Mouse (Mus musculus): ENCODE data around the gene Pcx.

Pcx gene

GRCm38 (mm10) chr19:4589081-4589480 lies 78.8 kb downstream of the Pcx start:
- no peak for DNase-seq

DNA sequence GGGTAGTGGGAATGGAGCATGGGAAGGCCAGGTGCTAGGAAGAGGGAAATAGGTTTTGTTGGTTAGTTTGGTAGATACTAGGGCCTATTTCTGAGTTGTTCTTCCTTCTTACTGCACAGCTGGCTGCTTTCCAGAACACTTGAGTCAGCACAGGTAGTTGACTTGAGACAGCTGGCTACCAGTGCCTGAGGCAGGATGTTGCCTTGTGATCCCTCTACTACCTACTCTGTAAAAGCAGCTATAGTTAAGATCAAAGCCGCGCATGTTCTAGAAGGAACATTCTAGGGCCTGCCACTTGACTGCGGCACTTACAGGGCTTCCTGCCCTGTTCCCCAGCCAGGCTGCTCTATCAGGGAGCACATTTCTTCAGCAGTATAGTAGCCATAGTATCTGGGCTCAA lies 79.8 kb downstream of the Pcx start:
- DNase-seq, result peak; percentile 14 to 30

DNA sequence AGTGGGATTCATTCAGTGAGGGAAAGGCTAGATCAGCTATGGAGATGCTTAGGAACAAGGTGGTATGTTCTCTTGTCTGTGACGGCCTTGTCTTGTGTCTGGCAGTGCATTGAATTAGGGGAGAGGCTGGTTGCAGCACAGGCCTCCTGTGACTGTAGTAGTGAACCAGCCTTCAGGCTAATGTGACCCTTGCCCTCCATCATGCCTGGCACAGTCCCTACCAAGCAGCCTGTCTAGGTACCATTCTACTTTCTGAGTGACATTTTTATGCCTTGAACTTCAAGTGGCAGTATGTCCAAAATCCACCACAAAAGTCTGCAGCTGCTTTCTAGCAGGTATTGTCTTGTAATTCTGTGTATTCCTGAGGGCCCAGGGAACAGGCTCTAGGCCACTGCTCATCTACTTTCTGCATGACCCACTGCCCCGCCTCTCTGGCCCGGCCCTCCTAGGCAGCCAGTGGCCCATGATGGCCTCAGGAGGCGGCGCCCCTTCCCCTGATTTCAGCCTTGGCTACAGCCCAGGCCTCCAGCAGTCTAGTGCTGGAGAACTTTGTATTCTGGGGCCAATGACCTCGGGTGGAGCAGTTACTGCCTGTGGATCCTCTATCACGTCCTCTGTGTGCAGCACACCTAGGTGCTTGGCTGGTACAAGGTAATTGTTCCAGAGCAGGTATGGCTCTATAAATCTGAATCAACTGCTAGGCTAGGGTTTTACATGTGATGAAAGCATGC lies 83.7 kb downstream of the Pcx start:
- no peak for DNase-seq

DNA sequence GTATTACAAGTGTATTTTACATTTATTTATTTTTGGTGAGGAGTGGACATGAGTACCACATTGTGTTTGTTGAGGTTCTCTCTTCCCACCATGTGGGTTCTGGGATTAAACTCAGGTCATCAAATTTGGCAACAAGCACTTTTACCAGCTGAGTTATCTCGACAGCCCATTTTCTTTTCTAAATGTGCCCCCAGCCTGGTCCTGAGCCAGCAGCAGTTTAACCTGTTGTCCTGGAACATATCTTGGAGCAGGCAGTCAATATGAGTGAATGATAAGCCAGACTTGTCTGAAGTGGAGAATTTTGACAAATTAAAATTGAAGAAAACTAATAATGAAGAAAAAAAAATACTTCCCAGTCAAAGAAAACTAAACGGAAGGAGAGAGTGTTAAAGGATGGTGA lies 85.8 kb downstream of the Pcx start:
- no peak for DNase-seq

DNA sequence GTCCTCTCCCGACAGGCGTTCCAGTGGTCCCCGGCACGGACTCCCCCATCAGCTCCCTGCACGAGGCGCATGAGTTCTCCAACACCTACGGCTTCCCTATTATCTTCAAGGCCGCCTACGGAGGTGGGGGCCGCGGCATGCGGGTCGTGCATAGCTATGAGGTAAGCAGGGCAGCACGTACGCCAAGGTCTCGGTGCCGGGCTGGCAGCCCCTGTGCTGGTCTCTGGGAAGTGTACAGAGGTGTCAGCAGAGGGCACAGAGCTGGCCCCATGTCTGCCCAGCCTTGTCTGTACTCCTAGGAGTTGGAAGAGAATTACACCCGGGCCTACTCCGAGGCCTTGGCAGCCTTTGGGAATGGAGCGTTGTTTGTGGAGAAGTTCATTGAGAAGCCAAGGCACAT lies 92.2 kb downstream of the Pcx start:
- no peak for DNase-seq

- peak; percentile 48 to 52 for DNase-seq
Measured at GRCm38 (mm10) chr19:4603801-4604723, 93.8 kb downstream of the Pcx start.

GRCm38 (mm10) chr19:4605654-4606053 lies 95.4 kb downstream of the Pcx start:
- no peak for DNase-seq

GRCm38 (mm10) chr19:4607406-4607805 lies 97.1 kb downstream of the Pcx start:
- no peak for DNase-seq

DNA sequence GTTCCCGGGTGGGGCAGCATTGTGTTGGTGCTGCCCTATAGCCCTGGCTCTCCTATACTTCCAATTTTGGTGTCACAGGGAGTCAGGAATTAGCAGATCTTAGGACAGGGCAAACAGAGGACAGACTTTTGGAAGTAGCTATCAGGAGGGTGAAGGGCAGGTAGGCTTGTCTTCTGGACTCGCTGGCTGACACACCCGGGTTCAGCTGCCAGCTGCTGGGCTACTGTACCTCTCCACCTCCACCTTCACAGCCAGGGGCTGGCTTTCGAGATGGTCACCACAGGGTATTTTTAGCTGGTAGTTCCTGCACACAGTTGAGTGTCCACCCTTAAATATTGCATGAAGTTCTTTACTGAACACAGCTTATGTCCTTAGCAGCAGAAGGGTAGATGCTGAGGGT lies 98.2 kb downstream of the Pcx start:
- no peak for DNase-seq

- no peak for DNase-seq
Measured at GRCm38 (mm10) chr19:4610109-4610508, 99.8 kb downstream of the Pcx start.

GRCm38 (mm10) chr19:4612181-4612961 lies 102.1 kb downstream of the Pcx start:
- no peak for DNase-seq

DNA sequence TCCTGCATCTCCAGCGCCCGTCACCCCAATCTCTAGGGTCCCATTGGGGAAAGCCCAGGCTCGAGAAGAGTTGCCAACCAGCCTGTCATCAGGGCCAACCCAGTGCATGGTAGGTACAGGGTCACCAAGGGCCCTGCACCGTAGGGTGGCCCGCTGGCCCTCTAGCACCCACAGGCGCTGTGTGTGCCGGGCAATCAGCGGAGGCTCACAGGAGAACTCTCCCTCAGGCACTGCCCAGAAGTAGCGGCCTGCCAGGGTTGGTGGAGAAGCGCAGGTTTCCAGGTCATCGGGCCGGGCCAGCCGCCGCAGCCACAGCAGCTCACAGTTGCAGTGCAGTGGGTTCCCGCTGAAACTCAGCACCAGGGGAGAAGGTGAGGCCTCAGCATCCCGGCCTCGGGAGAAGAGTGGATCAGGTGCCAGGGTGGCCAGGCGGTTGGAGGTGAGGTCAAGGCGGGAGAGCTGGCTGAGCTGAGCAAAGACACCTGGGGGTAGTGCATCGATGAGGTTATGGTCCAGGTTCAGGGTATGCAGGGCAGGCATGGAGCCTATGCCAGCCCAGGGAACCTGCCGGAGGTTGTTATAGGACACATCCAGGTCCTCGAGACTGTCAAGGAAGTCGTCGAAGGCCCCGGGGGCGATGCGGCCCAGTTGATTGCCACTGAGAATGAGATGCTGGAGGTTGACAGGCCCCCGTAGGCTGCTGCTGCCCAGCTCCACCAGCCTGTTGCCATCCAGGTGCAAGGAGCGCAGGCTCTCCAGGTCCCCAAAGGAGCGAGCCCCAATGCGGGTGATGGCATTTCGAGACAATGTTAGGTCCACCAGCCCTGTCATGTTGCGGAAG lies 103.4 kb downstream of the Pcx start:
- no peak for DNase-seq

DNA sequence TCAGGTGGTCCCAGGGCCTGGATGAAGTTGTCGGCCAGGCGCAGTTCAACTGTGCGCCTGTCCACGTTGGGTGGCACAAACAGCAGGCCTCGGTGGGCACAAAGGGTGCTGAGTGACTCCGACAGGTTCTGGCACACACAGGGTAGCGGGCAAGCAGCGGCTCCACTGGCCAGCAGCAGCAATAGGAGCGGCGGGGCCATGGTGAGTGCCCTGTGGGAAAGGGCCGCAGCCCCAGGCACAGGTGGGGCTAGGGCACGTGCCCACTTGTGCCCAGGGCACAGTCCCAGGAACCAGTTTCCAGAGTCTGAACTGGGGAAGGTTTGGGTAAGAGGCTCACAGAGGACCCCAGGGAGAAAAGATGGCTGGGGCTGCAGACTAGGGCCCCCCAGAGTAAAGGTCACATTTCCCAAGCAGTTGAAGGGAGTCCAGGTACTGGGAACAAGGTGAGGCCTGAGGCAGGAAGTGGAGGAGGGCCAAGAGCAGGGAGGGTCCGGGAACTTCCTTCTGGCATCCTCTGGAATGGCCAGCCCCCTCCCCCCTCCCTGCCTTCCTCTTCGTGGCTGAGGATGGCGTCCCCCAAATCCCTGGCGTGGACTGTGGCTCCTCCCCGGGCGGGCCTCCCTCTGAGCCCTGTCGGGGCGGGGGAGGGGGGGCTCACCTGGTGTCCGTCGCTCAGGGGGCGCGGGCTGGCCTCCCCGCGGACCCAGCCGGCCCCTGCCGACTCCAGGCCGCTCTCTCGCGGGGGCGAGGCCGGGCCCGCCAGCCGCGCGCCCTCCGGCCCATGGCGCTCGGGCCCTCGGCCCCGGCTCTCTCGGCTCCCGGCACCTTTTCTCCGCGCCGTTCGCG lies 104.3 kb downstream of the Pcx start:
- DNase-seq, result peak in 1 of 2 experiments; percentile 27

DNA sequence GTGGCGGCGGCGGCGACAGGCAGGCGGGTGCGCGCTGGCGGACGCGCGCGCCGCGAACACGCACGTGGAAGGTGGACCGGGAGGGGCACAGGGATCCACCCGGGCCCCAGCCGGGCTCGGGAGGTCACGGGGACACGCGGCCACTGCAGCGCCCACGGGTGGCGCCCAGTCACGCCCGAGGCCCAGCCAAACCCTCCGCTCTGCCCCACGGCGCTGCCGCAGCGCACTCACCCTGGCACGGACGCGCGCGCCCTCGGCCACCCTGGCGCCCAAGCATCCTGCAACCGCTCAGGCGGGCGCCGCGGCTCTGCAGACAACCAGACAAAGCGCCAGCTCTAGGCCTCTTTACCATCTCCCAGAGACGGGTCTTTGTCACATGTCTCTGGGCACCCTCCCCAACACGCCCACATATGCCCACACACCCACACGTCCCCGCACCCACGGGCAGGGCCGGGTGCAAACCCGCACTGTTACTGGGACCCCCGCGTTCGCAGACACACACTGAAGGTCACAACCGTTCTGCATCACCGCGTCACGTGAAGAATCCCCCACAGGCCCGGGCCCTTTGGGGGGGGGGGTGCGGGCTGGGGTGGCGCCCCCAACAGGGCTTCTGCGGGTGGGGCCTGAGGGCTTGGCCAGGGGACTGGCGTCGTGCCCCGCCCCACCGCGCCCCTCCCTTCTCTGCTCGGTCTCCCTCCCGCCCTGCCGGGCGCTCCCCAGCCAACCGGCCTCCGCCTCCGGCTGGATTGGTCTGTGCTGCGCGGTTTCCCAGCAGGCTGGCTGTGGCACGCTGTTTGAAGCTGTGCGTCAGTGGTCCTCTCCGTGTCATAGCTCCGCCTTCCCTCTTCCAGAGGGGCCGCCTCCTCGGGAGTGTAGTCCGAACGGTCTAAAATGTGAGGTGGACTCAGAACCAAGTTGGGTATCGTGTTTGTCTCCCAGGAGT lies 105.2 kb downstream of the Pcx start, which contains the start of gene Lrfn4:
Lrfn4 (minus strand) TSS at position 517 of the 943 bp plus-strand sequence.
- peak; percentile 48 to 64 for DNase-seq

GRCm38 (mm10) chr19:4616546-4616945 lies 106.3 kb downstream of the Pcx start:
- DNase-seq, result no peak

GRCm38 (mm10) chr19:4618183-4618582 lies 107.9 kb downstream of the Pcx start:
- no peak for DNase-seq

- DNase-seq, result no peak
Measured at GRCm38 (mm10) chr19:4619461-4619860, 109.2 kb downstream of the Pcx start.

DNA sequence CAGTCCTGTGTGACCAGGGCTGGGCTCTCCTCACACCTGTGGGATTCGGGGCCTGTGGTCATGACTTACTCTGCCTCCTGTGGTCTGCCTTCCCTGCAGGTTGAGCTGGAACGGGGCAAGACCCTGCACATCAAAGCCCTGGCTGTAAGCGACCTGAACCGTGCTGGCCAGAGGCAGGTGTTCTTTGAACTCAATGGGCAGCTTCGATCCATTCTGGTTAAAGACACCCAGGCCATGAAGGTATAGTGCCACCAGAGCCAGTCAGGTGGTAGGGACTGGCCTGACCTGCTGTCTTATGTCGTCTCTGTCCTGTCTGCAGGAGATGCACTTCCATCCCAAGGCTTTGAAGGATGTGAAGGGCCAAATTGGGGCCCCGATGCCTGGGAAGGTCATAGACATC lies 110.4 kb downstream of the Pcx start:
- no peak for DNase-seq

- DNase-seq, result no peak
Measured at GRCm38 (mm10) chr19:4622780-4623179, 112.5 kb downstream of the Pcx start.

DNA sequence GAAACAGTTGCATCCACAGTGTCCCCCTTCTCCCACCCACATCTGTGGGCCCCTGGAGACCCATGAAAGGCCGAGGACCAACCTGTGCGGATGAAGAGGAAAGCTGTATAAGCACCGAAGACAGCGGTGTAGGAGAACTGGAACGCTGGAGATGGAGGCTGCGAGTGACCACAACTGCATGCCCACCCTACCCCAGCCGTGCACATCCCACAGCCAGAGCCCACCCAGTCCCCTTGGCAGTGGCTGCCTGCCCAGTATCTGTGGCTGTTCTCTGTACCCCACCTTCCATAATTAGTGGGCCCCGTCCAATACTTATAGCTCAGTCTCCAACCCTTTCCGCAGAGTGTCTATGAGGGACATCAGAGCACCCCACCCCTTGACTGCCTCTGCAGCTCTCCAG lies 113.1 kb downstream of the Pcx start:
- no peak for DNase-seq

Measured in thymus, postnatal 36 days (tissue).